Mouse (Mus musculus): ENCODE data around the gene F830045P16Rik.

The F830045P16Rik gene

DNA sequence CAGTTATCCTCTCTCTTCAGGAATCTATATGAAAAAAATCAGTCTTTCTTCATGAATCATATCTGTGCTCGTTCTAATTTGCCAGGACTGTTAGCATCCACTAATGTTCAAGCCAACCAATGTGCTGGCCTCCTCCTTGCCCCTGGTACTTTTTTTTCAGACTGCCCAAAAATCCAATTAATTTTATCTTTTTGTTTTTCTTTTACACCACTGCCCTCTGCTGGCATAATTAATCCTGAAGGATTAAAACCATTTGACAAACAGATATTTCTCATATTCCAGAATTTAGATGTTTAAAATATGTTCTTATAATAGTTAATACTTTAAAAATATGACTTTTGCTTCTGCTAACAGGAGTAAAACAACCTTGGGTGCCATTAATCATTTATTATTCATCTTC is 101.2 kb downstream of the F830045P16Rik start:
- Histone ChIP-seq H3K4me1 (replicated peaks; ENCODE audit: low read depth, low read length) (peaks cover 9% of the 10 kb centered on the region), H3K9me3 (ENCODE audit: low read length) (no peaks in the 10 kb centered on the region), H3K27me3 (ENCODE audit: insufficient read depth, low read length) (no peaks in the 10 kb centered on the region), H3K36me3 (ENCODE audit: insufficient read depth, low read length) (no peaks in the 10 kb centered on the region), H3K4me3 (replicated peaks; ENCODE audit: low read length) (no peak overlapping the region)
- TF ChIP-seq NANOG (IDR thresholded peaks at IDR 0.05; ENCODE audit: borderline replicate concordance, low read length) (no peak), CTCF (conservative IDR thresholded peaks at IDR 0.05; ENCODE audit: low read length) (no peak; the same call in 1 of the 2 replicates), POU5F1 (IDR thresholded peaks at IDR 0.05; ENCODE audit: borderline replicate concordance, low read length) (no peak)

DNA sequence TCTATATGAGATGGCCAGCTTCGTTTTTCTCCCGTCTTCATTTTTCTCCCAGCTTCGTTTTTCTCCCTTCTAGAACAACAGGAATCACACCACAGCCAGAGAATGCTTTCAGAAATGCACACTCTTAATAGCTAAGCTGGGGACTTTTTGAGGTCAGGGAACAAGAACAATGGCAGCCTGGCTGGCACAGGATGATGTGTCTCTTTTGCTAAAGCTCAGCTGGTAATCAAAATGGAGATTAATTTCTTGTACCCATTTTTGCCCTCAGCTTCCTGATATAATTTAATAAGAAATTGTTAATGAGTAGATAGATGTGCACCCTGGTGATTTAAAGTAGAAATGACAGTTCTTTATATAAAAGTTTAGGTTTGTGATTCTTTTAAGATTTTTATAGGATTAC is 112.7 kb downstream of the F830045P16Rik start:
- H3K36me3 ChIP-seq (ENCODE audit: insufficient read depth, low read length) = no peaks in the 10 kb centered on the region
- no peak overlapping the region for H3K4me3 ChIP-seq (replicated peaks; ENCODE audit: low read length)
- H3K9me3 ChIP-seq (ENCODE audit: low read length) = peaks cover 8% of the 10 kb centered on the region; the same call in 1 of the 2 replicates
- H3K27me3 ChIP-seq (ENCODE audit: insufficient read depth, low read length) = no peaks in the 10 kb centered on the region
- TF ChIP-seq NANOG (IDR thresholded peaks at IDR 0.05; ENCODE audit: borderline replicate concordance, low read length) (no peak), POU5F1 (IDR thresholded peaks at IDR 0.05; ENCODE audit: borderline replicate concordance, low read length) (no peak), CTCF (conservative IDR thresholded peaks at IDR 0.05; ENCODE audit: low read length) (no peak)
- peaks cover 38% of the 10 kb centered on the region for H3K4me1 ChIP-seq (replicated peaks; ENCODE audit: low read depth, low read length)

GRCm38 (mm10) chr2:129420897-129421561 is 115.4 kb downstream of the F830045P16Rik start:
- peaks cover 8% of the 10 kb centered on the region; the same call in 1 of the 2 replicates for H3K9me3 ChIP-seq (ENCODE audit: low read length)
- peaks cover 50% of the 10 kb centered on the region for H3K4me1 ChIP-seq (replicated peaks; ENCODE audit: low read depth, low read length)
- H3K36me3 ChIP-seq (ENCODE audit: insufficient read depth, low read length) = no peaks in the 10 kb centered on the region
- TF ChIP-seq NANOG (IDR thresholded peaks at IDR 0.05; ENCODE audit: borderline replicate concordance, low read length) (no peak), POU5F1 (IDR thresholded peaks at IDR 0.05; ENCODE audit: borderline replicate concordance, low read length) (no peak), CTCF (conservative IDR thresholded peaks at IDR 0.05; ENCODE audit: low read length) (no peak)
- no peaks in the 10 kb centered on the region for H3K27me3 ChIP-seq (ENCODE audit: insufficient read depth, low read length)
- H3K4me3 ChIP-seq (replicated peaks; ENCODE audit: low read length) = peak overlapping the region; percentile 26; the same call in 1 of the 2 replicates

GRCm38 (mm10) chr2:129419361-129419880 is 117.0 kb downstream of the F830045P16Rik start:
- Histone ChIP-seq H3K9me3 (ENCODE audit: low read length) (peaks cover 8% of the 10 kb centered on the region; the same call in 1 of the 2 replicates), H3K36me3 (ENCODE audit: insufficient read depth, low read length) (no peaks in the 10 kb centered on the region), H3K4me3 (replicated peaks; ENCODE audit: low read length) (no peak overlapping the region), H3K27me3 (ENCODE audit: insufficient read depth, low read length) (no peaks in the 10 kb centered on the region), H3K4me1 (replicated peaks; ENCODE audit: low read depth, low read length) (peaks cover 50% of the 10 kb centered on the region)
- TF ChIP-seq POU5F1 (IDR thresholded peaks at IDR 0.05; ENCODE audit: borderline replicate concordance, low read length) (no peak), CTCF (conservative IDR thresholded peaks at IDR 0.05; ENCODE audit: low read length) (no peak), NANOG (IDR thresholded peaks at IDR 0.05; ENCODE audit: borderline replicate concordance, low read length) (no peak)

DNA sequence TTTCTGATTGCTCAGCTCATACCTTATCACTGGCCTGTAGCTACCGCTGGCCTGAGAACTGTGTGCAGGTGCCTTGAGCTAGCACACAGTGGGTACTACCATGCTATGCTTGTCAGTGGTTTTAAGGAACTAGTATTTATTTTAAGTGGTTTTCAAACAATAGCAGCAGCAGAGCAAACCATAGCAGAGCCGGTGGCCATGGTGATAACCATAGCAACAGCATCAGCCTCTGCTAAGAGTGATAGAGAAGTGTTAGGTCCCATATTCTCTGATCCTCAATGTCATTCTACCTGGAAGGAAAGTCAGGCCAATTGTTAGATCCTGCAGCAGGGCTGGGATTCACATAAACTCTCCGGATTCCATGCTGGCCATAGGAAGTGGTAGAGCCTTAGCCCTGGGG is 121.8 kb downstream of the F830045P16Rik start:
- H3K27me3 ChIP-seq (ENCODE audit: insufficient read depth, low read length) = no peaks in the 10 kb centered on the region
- no peak overlapping the region for H3K4me3 ChIP-seq (replicated peaks; ENCODE audit: low read length)
- no peak for TF ChIP-seq POU5F1 (IDR thresholded peaks at IDR 0.05; ENCODE audit: borderline replicate concordance, low read length)
- TF ChIP-seq CTCF (conservative IDR thresholded peaks at IDR 0.05; ENCODE audit: low read length) = no peak
- no peak for TF ChIP-seq NANOG (IDR thresholded peaks at IDR 0.05; ENCODE audit: borderline replicate concordance, low read length)
- no peaks in the 10 kb centered on the region for H3K36me3 ChIP-seq (ENCODE audit: insufficient read depth, low read length)
- H3K4me1 ChIP-seq (replicated peaks; ENCODE audit: low read depth, low read length) = peaks cover 31% of the 10 kb centered on the region
- H3K9me3 ChIP-seq (ENCODE audit: low read length) = no peaks in the 10 kb centered on the region

DNA sequence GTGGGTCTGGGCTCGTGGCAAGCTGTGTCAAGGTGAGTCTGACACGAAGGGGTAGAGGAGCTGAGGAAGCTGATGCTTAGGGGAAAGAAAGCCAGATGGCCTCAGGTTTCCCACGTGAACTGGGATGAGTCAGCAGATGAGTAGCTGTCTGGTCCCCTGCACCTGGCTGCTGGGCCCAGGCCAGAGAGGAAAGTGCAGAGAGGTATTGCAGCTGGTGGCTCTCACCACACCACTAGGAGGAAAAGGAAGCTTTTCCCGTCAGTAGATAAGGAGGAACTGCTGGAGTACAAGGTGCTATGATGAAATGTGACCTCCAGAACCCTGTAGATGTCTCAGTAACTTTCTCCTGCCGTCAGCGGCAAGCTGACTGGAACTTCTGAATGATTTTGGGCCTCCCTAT is 122.9 kb downstream of the F830045P16Rik start:
- no peaks in the 10 kb centered on the region for H3K36me3 ChIP-seq (ENCODE audit: insufficient read depth, low read length)

GRCm38 (mm10) chr2:129411651-129412050 is 124.8 kb downstream of the F830045P16Rik start:
- Histone ChIP-seq H3K4me1 (replicated peaks; ENCODE audit: low read depth, low read length) (peaks cover 23% of the 10 kb centered on the region), H3K36me3 (ENCODE audit: insufficient read depth, low read length) (no peaks in the 10 kb centered on the region), H3K9me3 (ENCODE audit: low read length) (no peaks in the 10 kb centered on the region), H3K27me3 (ENCODE audit: insufficient read depth, low read length) (no peaks in the 10 kb centered on the region), H3K4me3 (replicated peaks; ENCODE audit: low read length) (no peak overlapping the region)
- TF ChIP-seq CTCF (conservative IDR thresholded peaks at IDR 0.05; ENCODE audit: low read length) = no peak

More for the DNA sequence above, 122.9 kb downstream of the F830045P16Rik start:
- H3K4me1 ChIP-seq (replicated peaks; ENCODE audit: low read depth, low read length) = peaks cover 20% of the 10 kb centered on the region
- no peak overlapping the region for H3K4me3 ChIP-seq (replicated peaks; ENCODE audit: low read length)
- H3K9me3 ChIP-seq (ENCODE audit: low read length) = no peaks in the 10 kb centered on the region
- TF ChIP-seq CTCF (conservative IDR thresholded peaks at IDR 0.05; ENCODE audit: low read length) (no peak), POU5F1 (IDR thresholded peaks at IDR 0.05; ENCODE audit: borderline replicate concordance, low read length) (no peak), NANOG (IDR thresholded peaks at IDR 0.05; ENCODE audit: borderline replicate concordance, low read length) (no peak)
- no peaks in the 10 kb centered on the region for H3K27me3 ChIP-seq (ENCODE audit: insufficient read depth, low read length)

DNA sequence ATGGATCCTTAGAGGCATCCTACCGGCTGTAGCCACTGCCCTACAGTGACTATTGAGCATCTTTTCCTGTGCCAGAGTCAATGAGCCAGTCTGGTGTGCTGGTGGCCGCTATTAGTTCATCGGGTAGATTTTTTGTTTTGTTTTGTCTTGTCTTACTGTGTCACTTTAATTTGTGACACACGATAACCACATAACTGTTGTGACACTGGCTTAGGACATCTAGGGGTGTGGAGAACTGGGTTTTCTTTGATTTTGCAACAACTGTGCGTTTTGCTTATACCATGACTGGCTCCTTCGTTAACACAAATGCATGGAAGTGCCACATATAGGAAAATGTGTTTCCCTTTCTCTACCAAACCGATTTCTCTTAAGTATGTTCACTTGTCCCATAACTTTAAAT is 126.1 kb downstream of the F830045P16Rik start:
- Histone ChIP-seq H3K9me3 (ENCODE audit: low read length) (no peaks in the 10 kb centered on the region), H3K27me3 (ENCODE audit: insufficient read depth, low read length) (no peaks in the 10 kb centered on the region), H3K4me1 (replicated peaks; ENCODE audit: low read depth, low read length) (peaks cover 23% of the 10 kb centered on the region), H3K4me3 (replicated peaks; ENCODE audit: low read length) (no peak overlapping the region), H3K36me3 (ENCODE audit: insufficient read depth, low read length) (no peaks in the 10 kb centered on the region)
- TF ChIP-seq NANOG (IDR thresholded peaks at IDR 0.05; ENCODE audit: borderline replicate concordance, low read length) (no peak), CTCF (conservative IDR thresholded peaks at IDR 0.05; ENCODE audit: low read length) (no peak), POU5F1 (IDR thresholded peaks at IDR 0.05; ENCODE audit: borderline replicate concordance, low read length) (no peak)
